Mouse (Mus musculus) limb, embryonic 12.5 days (tissue): ENCODE measurements around the gene Krt2. TPM values are rescaled to one million over a fixed set of nuclear protein-coding genes. Genes with fewer than 3 reads are reported as not detected.

Experiments used
- ATAC-seq: fragments of 200-750 bp; cut with Nextera tagmentation; 2 replicates; pipeline ENCODE4 v1.8.0; 2017; ENCODE audit warnings: low read depth, moderate TSS enrichment; ENCODE audit not compliant: insufficient number of reproducible peaks, insufficient read depth, low FRiP score, low TSS enrichment
- H3K27ac ChIP-seq: fragments of 300-500 bp; sonication (generic); 2 replicates; pipeline ENCODE4 v1.5.1; 2016; ENCODE audit warnings: mild to moderate bottlenecking, moderate library complexity
- H3K27me3 ChIP-seq: fragments of 300-500 bp; sonication (generic); 2 replicates; pipeline ENCODE4 v1.6.1; 2016; ENCODE audit warnings: mild to moderate bottlenecking, moderate library complexity
- H3K36me3 ChIP-seq: fragments of 300-500 bp; sonication (generic); 2 replicates; pipeline ENCODE4 v1.6.1; 2016; ENCODE audit warnings: mild to moderate bottlenecking, moderate library complexity
- H3K4me1 ChIP-seq: fragments of 300-500 bp; sonication (generic); replicated peaks from 2 replicates; pipeline ENCODE4 v1.6.1; 2016
- H3K4me2 ChIP-seq: fragments of 300-500 bp; sonication (generic); 2 replicates; pipeline ENCODE4 v1.6.1; 2016; ENCODE audit warnings: mild to moderate bottlenecking, moderate library complexity
- H3K4me3 ChIP-seq: fragments of 300-500 bp; sonication (generic); replicated peaks from 2 replicates; pipeline ENCODE4 v1.5.1; 2016; ENCODE audit warnings: mild to moderate bottlenecking
- H3K9ac ChIP-seq: fragments of 300-500 bp; sonication (generic); replicated peaks from 2 replicates; pipeline ENCODE4 v1.6.1; 2016; ENCODE audit warnings: mild to moderate bottlenecking, moderate library complexity
- H3K9me3 ChIP-seq: fragments of 300-500 bp; sonication (generic); 2 replicates; pipeline ENCODE4 v1.6.1; 2016; ENCODE audit warnings: mild to moderate bottlenecking, moderate library complexity
- WGBS: fragments of 180-500 bp; shearing (Covaris S2); methylation state at CpG from one replicate; pipeline ENCODE4 v1.1.7; 2016; 5-methylcytosine and 5-hydroxymethylcytosine counted together
- polyA plus RNA-seq: library from polyadenylated mRNA; unstranded; fragments of >200 nt; fragmentation: Nextera tagmentation; extraction: Ambion mirVana; gene quantifications from 2 replicates; pipeline ENCODE4 v1.2.1, GENCODE M21; 2016

The Krt2 gene
- polyA plus RNA-seq, 1 experiment from 2014 or later, result 0.13 TPM

DNA sequence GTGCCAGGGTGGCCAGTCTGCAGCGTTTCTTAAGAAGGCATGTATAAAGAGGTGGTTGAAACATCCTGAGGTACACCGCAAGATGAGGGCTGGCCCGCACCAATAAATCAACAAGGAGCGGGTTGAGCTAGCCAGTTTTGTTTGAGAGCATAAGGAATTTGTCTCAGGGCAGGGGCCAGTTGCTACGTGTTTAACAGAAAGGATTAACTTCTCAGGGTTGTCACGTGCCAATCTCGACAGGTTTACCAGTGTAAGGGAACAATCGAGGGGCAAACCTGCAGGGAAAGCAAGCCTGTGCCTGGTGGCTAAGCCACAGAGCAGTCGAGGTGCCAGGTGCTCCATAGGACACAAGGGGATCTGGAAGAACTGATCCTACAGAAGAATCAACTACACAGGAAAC is 25.2 kb upstream of the Krt2 start:
- no peak for ATAC-seq
- Histone ChIP-seq H3K9ac (no peak overlapping the region), H3K36me3 (no peaks in the 10 kb centered on the region), H3K27ac (no peak overlapping the region), H3K27me3 (peaks cover 53% of the 10 kb centered on the region), H3K4me3 (no peak overlapping the region), H3K4me2 (no peak overlapping the region), H3K9me3 (no peaks in the 10 kb centered on the region), H3K4me1 (peaks cover 6% of the 10 kb centered on the region)
- 66% methylated on average over 9 of the region's 9 CpGs for WGBS

- no peak overlapping the region for H3K9ac ChIP-seq
- peaks cover 2% of the 10 kb centered on the region; the same call in 1 of the 2 replicates for H3K27me3 ChIP-seq
- ATAC-seq, result no peak
- H3K4me1 ChIP-seq, result no peaks in the 10 kb centered on the region
- 61% methylated on average over 5 of the region's 5 CpGs for WGBS
- H3K36me3 ChIP-seq, result no peaks in the 10 kb centered on the region
- H3K4me2 ChIP-seq, result no peak overlapping the region
- H3K4me3 ChIP-seq, result no peak overlapping the region
- no peak overlapping the region for H3K27ac ChIP-seq
- no peaks in the 10 kb centered on the region for H3K9me3 ChIP-seq
These were observed 16.9 kb upstream of the Krt2 start for GRCm38 (mm10) chr15:101834784-101835328.

DNA sequence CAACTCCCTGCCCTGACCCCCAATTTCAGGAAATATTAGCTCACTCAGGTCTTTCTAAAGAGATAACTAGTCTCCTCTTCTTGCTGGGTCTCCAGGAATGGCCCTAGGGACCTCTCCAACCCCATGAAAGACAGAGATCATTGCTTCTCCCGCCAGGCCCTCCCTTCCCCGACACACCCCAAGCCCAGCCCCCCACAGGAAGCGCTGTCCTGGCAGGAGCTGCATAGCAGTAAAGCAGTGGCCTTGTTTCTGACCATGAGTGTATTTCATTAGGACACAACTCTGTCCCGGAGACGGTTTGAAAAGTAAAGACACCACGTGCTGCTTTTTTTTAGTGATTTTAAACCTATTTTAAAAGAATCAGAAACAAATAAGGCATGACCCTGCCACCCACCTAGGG is 15.2 kb upstream of the Krt2 start:
- H3K9ac ChIP-seq, result no peak overlapping the region

GRCm38 (mm10) chr15:101829441-101829840 is 11.5 kb upstream of the Krt2 start:
- H3K4me3 ChIP-seq, result no peak overlapping the region
- WGBS, result 71% methylated on average over 5 of the region's 5 CpGs
- no peak for ATAC-seq

More for the DNA sequence above, 15.2 kb upstream of the Krt2 start:
- WGBS, result 23% methylated on average over 6 of the region's 6 CpGs
- Histone ChIP-seq H3K27me3 (peaks cover 6% of the 10 kb centered on the region), H3K36me3 (no peaks in the 10 kb centered on the region), H3K9me3 (no peaks in the 10 kb centered on the region), H3K4me1 (no peaks in the 10 kb centered on the region), H3K4me3 (no peak overlapping the region), H3K4me2 (no peak overlapping the region), H3K27ac (no peak overlapping the region)
- ATAC-seq, result no peak

DNA sequence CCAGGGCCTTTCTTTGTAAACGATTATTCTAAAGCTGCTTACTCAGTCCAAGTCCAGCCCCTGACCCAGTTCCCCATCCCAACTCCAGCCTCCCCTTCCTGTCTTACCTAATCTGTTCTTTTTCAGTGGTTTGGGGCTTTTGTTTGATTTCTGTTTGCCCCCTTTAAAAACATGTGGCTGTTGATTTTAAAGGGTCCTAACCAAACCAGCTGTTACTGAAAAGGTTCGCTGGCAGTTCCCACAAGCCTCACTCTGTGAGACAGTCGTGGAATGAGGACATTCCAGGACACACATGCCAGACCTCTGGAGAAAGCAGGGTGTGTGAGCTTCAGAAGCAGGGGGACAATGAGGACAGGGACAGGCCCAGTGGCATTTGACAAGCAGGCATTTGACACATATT is 3.8 kb upstream of the Krt2 start:
- Histone ChIP-seq H3K9ac (no peak overlapping the region), H3K4me1 (peaks cover 7% of the 10 kb centered on the region; the same call in 1 of the 2 replicates), H3K4me2 (no peak overlapping the region), H3K27ac (no peak overlapping the region), H3K36me3 (no peaks in the 10 kb centered on the region), H3K9me3 (no peaks in the 10 kb centered on the region), H3K4me3 (no peak overlapping the region), H3K27me3 (peaks cover 28% of the 10 kb centered on the region)
- no peak for ATAC-seq
- 21% methylated on average over 3 of the region's 3 CpGs for WGBS

More at GRCm38 (mm10) chr15:101829441-101829840, 11.5 kb upstream of the Krt2 start:
- Histone ChIP-seq H3K4me2 (no peak overlapping the region), H3K9me3 (no peaks in the 10 kb centered on the region), H3K9ac (no peak overlapping the region), H3K36me3 (no peaks in the 10 kb centered on the region), H3K27me3 (peaks cover 10% of the 10 kb centered on the region), H3K27ac (no peak overlapping the region), H3K4me1 (no peaks in the 10 kb centered on the region)

GRCm38 (mm10) chr15:101803052-101803822 is 14.7 kb downstream of the Krt2 start:
- Histone ChIP-seq H3K9ac (no peak overlapping the region), H3K4me1 (no peaks in the 10 kb centered on the region), H3K27me3 (peaks cover 19% of the 10 kb centered on the region), H3K4me2 (no peak overlapping the region), H3K27ac (no peak overlapping the region), H3K9me3 (no peaks in the 10 kb centered on the region; the same call in 1 of the 2 replicates), H3K36me3 (no peaks in the 10 kb centered on the region), H3K4me3 (no peak overlapping the region)
- no peak for ATAC-seq
- 80% methylated on average over 11 of the region's 11 CpGs for WGBS

GRCm38 (mm10) chr15:101802296-101802835 is 15.6 kb downstream of the Krt2 start, which contains the start of gene Krt73:
TSS of gene Krt73 (minus strand) at chr15:101802346.
- no peak for ATAC-seq
- H3K27me3 ChIP-seq, result peaks cover 24% of the 10 kb centered on the region
- 80% methylated on average over 6 of the region's 6 CpGs for WGBS
- H3K36me3 ChIP-seq, result no peaks in the 10 kb centered on the region
- no peaks in the 10 kb centered on the region for H3K9me3 ChIP-seq
- no peak within 1 kb of the TSS for H3K4me2 ChIP-seq
- H3K9ac ChIP-seq, result no peak within 1 kb of the TSS
- no peaks in the 10 kb centered on the region for H3K4me1 ChIP-seq
- no peak within 1 kb of the TSS for H3K4me3 ChIP-seq
- H3K27ac ChIP-seq, result no peak within 1 kb of the TSS

- Histone ChIP-seq H3K4me3 (no peak overlapping the region), H3K36me3 (no peaks in the 10 kb centered on the region), H3K9me3 (no peaks in the 10 kb centered on the region), H3K9ac (no peak overlapping the region), H3K4me2 (no peak overlapping the region), H3K27me3 (peaks cover 19% of the 10 kb centered on the region), H3K27ac (no peak overlapping the region), H3K4me1 (no peaks in the 10 kb centered on the region)
- no peak for ATAC-seq
- WGBS, result 11% methylated on average over 3 of the region's 3 CpGs
These were observed 27.1 kb downstream of the Krt2 start for GRCm38 (mm10) chr15:101790867-101791266.

DNA sequence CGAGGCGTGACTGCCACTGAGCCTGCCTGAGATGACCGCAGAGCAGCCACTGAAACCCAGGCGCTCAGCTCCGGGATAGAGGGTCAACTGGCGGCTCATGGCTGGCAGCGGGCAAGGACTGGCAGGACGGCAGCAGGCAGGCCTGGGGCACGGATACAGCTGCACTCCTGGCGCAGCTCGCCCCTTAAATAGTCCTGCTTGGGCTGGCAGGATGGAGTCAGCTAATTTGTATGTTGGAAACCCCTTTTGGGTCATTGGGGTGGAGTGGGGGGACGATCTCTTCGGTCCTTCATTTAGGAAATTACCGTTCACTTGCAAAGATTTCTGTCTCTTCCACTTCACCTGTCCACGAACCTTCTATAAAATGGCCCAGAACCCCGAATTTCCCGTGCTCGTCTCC is 31.6 kb downstream of the Krt2 start, which contains the start of gene Krt72:
TSS of gene Krt72 (minus strand) at position 101 of the 400 bp plus-strand sequence.
- 86% methylated on average over 18 of the region's 18 CpGs for WGBS
- no peak for ATAC-seq
- no peak within 1 kb of the TSS for H3K9ac ChIP-seq

GRCm38 (mm10) chr15:101773420-101773819 is 44.5 kb downstream of the Krt2 start:
- ATAC-seq, result no peak
- Histone ChIP-seq H3K9ac (no peak overlapping the region), H3K36me3 (no peaks in the 10 kb centered on the region), H3K27ac (no peak overlapping the region), H3K4me1 (no peaks in the 10 kb centered on the region), H3K27me3 (peaks cover 17% of the 10 kb centered on the region), H3K4me2 (no peak overlapping the region), H3K4me3 (no peak overlapping the region), H3K9me3 (no peaks in the 10 kb centered on the region)
- WGBS, result 83% methylated on average over 10 of the region's 10 CpGs

More for the DNA sequence above, 31.6 kb downstream of the Krt2 start, which contains the start of gene Krt72:
- no peak within 1 kb of the TSS for H3K4me3 ChIP-seq
- no peaks in the 10 kb centered on the region for H3K4me1 ChIP-seq
- H3K36me3 ChIP-seq, result no peaks in the 10 kb centered on the region
- peaks cover 21% of the 10 kb centered on the region for H3K27me3 ChIP-seq
- H3K9me3 ChIP-seq, result no peaks in the 10 kb centered on the region
- no peak within 1 kb of the TSS for H3K4me2 ChIP-seq
- H3K27ac ChIP-seq, result no peak within 1 kb of the TSS

- Histone ChIP-seq H3K4me3 (no peak overlapping the region), H3K9me3 (no peaks in the 10 kb centered on the region), H3K4me1 (no peaks in the 10 kb centered on the region), H3K27ac (peak overlapping the region; percentile 12; the same call in 1 of the 2 replicates), H3K27me3 (peaks cover 17% of the 10 kb centered on the region), H3K4me2 (no peak overlapping the region), H3K36me3 (no peaks in the 10 kb centered on the region), H3K9ac (no peak overlapping the region)
- ATAC-seq, result no peak
- 6% methylated on average over 5 of the region's 5 CpGs for WGBS
These were observed 45.3 kb downstream of the Krt2 start for GRCm38 (mm10) chr15:101772711-101773081.
